In the genomic region with DNA sequence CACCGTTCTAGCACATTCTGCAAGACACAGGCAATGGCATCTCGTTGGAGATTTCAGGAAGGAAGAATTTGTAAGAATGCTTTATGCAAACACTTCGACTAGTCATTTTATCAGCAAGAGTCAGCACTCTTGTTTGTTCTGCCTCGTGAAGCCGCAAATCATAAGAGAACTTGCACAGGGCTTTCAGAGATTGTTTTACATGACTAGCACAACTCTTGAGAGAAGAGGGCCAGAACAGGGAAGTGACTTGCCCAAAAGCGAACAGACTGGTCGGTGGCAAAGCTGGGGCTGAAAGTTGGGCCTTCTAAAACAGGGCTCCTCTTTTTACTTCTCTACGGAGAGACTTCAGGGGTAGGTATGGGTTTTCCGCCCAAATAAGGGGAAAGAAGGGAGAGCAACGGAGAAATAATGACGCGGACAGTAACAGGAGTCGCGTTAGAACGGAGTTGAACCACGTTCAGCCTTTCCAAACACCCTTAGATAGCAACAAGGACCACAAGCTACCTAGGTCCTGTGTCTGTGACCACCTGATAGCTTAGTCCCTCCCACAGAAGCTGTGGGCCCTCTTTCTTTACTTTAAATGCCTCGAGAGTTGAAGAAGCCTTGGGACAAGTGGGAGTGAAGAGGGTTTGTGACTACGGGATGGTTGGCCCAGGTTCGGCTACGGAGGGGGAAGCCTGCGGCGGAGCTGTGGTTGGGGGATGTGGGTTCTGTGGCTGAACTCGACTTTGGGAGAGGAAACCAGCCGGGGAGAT, we compare ENCODE assay signal across 8 mouse cellular contexts. TPM values are rescaled to one million over a fixed set of nuclear protein-coding genes. Genes with fewer than 3 reads are reported as not detected.
A peak's percentile ranks its signal among the peaks of the same experiment; 100 is the strongest.
DNase-seq lines count a peak whose midpoint lies in the region; ATAC-seq and TF ChIP-seq lines count a peak whose summit lies in the region.

No protein-coding gene starts in this region.

- peaks cover 20% of the 10 kb centered on the region for H3K36me3 ChIP-seq in G1E (replicated peaks)
- H3K36me3 ChIP-seq in forebrain, postnatal 0 days (ENCODE audit: insufficient read depth) = peaks cover 20% of the 10 kb centered on the region
- peaks cover 16% of the 10 kb centered on the region for H3K36me3 ChIP-seq in liver, embryonic 13.5 days

- peak overlapping the region; percentile 61 for H3K4me2 ChIP-seq in forebrain, postnatal 0 days (ENCODE audit: low read depth)
- H3K4me2 ChIP-seq in liver, embryonic 13.5 days = peak overlapping the region; percentile 82

- no peaks in the 10 kb centered on the region for H3K9me3 ChIP-seq in G1E (replicated peaks)
- H3K9me3 ChIP-seq in forebrain, postnatal 0 days (ENCODE audit: low read length) = no peaks in the 10 kb centered on the region
- no peaks in the 10 kb centered on the region for H3K9me3 ChIP-seq in liver, embryonic 13.5 days (replicated peaks)

- peaks cover 21% of the 10 kb centered on the region for H3K27me3 ChIP-seq in G1E (ENCODE audit: insufficient read depth, low read length)
- no peaks in the 10 kb centered on the region for H3K27me3 ChIP-seq in forebrain, postnatal 0 days (ENCODE audit: insufficient read depth, low read length)
- peaks cover 21% of the 10 kb centered on the region for H3K27me3 ChIP-seq in liver, embryonic 13.5 days

- peak overlapping the region; percentile 92 for H3K27ac ChIP-seq in forebrain, postnatal 0 days (ENCODE audit: low read depth, low read length)
- peak overlapping the region; percentile 65 for H3K27ac ChIP-seq in liver, embryonic 13.5 days

- ATAC-seq in G1E (ENCODE audit: extremely low read depth, insufficient number of reproducible peaks, low FRiP score, poor library complexity, severe bottlenecking) = no peak
- no peak; the same call in 1 of the 2 replicates for ATAC-seq in forebrain, postnatal 0 days
- ATAC-seq in liver, embryonic 13.5 days (ENCODE audit: low read depth) = peak; percentile 30
- ATAC-seq in monocyte, adult 5-6 weeks (replicated peaks; ENCODE audit: insufficient number of reproducible peaks, low FRiP score, low TSS enrichment, poor library complexity, severe bottlenecking) = peak; percentile 36; the same call in 1 of the 2 replicates

- H3K4me3 ChIP-seq in G1E (ENCODE audit: low read depth, low read length) = peak overlapping the region; percentile 78
- H3K4me3 ChIP-seq in forebrain, postnatal 0 days (ENCODE audit: low read depth, low read length) = peak overlapping the region; percentile 62
- peak overlapping the region; percentile 95 for H3K4me3 ChIP-seq in liver, embryonic 13.5 days (replicated peaks)

- WGBS in forebrain, postnatal 0 days = 12% methylated on average over 24 of the region's 24 CpGs
- 5% methylated on average over 24 of the region's 24 CpGs for WGBS in liver, embryonic 13.5 days (ENCODE audit: insufficient replicate concordance)

- no peak for TF ChIP-seq CTCF in G1E (IDR thresholded peaks at IDR 0.05; ENCODE audit: low read depth, low read length)
- no peak for TF ChIP-seq CTCF in forebrain, postnatal 0 days (IDR thresholded peaks at IDR 0.05; ENCODE audit: low read depth)

- peak overlapping the region; percentile 93; the same call in 1 of the 2 replicates for H3K9ac ChIP-seq in forebrain, postnatal 0 days
- peak overlapping the region; percentile 58 for H3K9ac ChIP-seq in liver, embryonic 13.5 days

- peaks cover 21% of the 10 kb centered on the region for H3K4me1 ChIP-seq in G1E (ENCODE audit: insufficient read depth, low read depth, low read length)
- peaks cover 17% of the 10 kb centered on the region for H3K4me1 ChIP-seq in forebrain, postnatal 0 days (ENCODE audit: insufficient read depth)
- H3K4me1 ChIP-seq in liver, embryonic 13.5 days (replicated peaks) = peaks cover 34% of the 10 kb centered on the region

- DNase-seq in heart, adult 18-20 months = peak; percentile 31 to 36
- no peak for DNase-seq in heart, adult 8-10 months (ENCODE audit: low spot score)
- peak; percentile 9 for DNase-seq in G1E (ENCODE audit: low spot score)
- no peak for DNase-seq in forebrain, postnatal 0 days
- DNase-seq in liver, embryonic 13.5 days = no peak
- no peak for DNase-seq in cerebellum, postnatal 25 days
- no peak for DNase-seq in right cerebral cortex, postnatal 14 days

RNA-seq across cellular contexts. Expression of a gene that starts 0.6 kb away (rescaled TPM):
- 1 to 10 TPM; 4.5 to 5.8 TPM for total RNA-seq in heart, adult 18-20 months (2021)
- 1 to 10 TPM; 4.8 to 7.4 (median 6.3) TPM for total RNA-seq in heart, adult 8-10 months (2022)
- total RNA-seq in G1E (2014; fragmentation: Nextera tagmentation) = 4.7 and 7.9 TPM in 2 replicates
- total RNA-seq in G1E (2017) = 10.4 and 12.0 TPM in 2 replicates
- polyA plus RNA-seq in G1E (2012) = 4.7 and 5.1 TPM in 2 replicates
- total RNA-seq in forebrain, postnatal 0 days (2014; rRNA removed) = 87.6 and 92.1 TPM in 2 replicates
- polyA plus RNA-seq in forebrain, postnatal 0 days (2015; fragmentation: Nextera tagmentation; extraction: Ambion mirVana) = 57.8 and 67.0 TPM in 2 replicates
- 5.4 and 6.0 TPM in 2 replicates for polyA plus RNA-seq in liver, embryonic 13.5 days (2015; fragmentation: Nextera tagmentation; extraction: Ambion mirVana)
- total RNA-seq in monocyte, adult 5-6 weeks (2017) = 12.7 to 16.6 TPM (median 16.3 TPM) in 3 replicates

RNA-seq across cellular contexts. Expression of a gene that starts 11.7 kb away (rescaled TPM):
- total RNA-seq in heart, adult 18-20 months (2021) = 10 to 100 TPM; 41.4 to 42.8 TPM
- total RNA-seq in heart, adult 8-10 months (2022) = 10 to 100 TPM; 33.9 to 41.2 (median 36.1) TPM
- 55.1 and 69.7 TPM in 2 replicates for total RNA-seq in G1E (2014; fragmentation: Nextera tagmentation)
- total RNA-seq in G1E (2017) = 88.4 and 92.4 TPM in 2 replicates
- polyA plus RNA-seq in G1E (2012) = 23.4 and 25.8 TPM in 2 replicates
- 126 and 139 TPM in 2 replicates for total RNA-seq in forebrain, postnatal 0 days (2014; rRNA removed)
- polyA plus RNA-seq in forebrain, postnatal 0 days (2015; fragmentation: Nextera tagmentation; extraction: Ambion mirVana) = 89.3 and 110 TPM in 2 replicates
- polyA plus RNA-seq in liver, embryonic 13.5 days (2015; fragmentation: Nextera tagmentation; extraction: Ambion mirVana) = 35.8 and 44.2 TPM in 2 replicates
- total RNA-seq in monocyte, adult 5-6 weeks (2017) = 139 to 149 TPM (median 144 TPM) in 3 replicates

RNA-seq across cellular contexts. Expression of a gene that starts 32.8 kb away (rescaled TPM):
- 10 to 100 TPM; 21.2 TPM for total RNA-seq in heart, adult 18-20 months (2021)
- total RNA-seq in heart, adult 8-10 months (2022) = 10 to 100 TPM; 17.9 to 21.0 (median 20.1) TPM
- total RNA-seq in G1E (2014; fragmentation: Nextera tagmentation) (27.6 and 29.5 TPM in 2 replicates), G1E (2017) (18.4 and 20.7 TPM in 2 replicates)
- 33.4 and 36.8 TPM in 2 replicates for polyA plus RNA-seq in G1E (2012)
- total RNA-seq in forebrain, postnatal 0 days (2014; rRNA removed) = 9.9 and 20.4 TPM in 2 replicates
- polyA plus RNA-seq in forebrain, postnatal 0 days (2015; fragmentation: Nextera tagmentation; extraction: Ambion mirVana) = 1.9 and 3.2 TPM in 2 replicates
- 2.9 and 3.0 TPM in 2 replicates for polyA plus RNA-seq in liver, embryonic 13.5 days (2015; fragmentation: Nextera tagmentation; extraction: Ambion mirVana)
- total RNA-seq in monocyte, adult 5-6 weeks (2017) = 19.1 to 27.7 TPM (median 20.6 TPM) in 3 replicates

Comparison
In these comparisons a context has a peak if more than half of its experiments do, and no peak if none do; other contexts are left out.
1. DNase-seq: peak in heart, adult 18-20 months (2 of 2) and G1E (single experiment); none in heart, adult 8-10 months (single experiment), forebrain, postnatal 0 days (single experiment), liver, embryonic 13.5 days (single experiment), cerebellum, postnatal 25 days (0 of 2) and right cerebral cortex, postnatal 14 days (single experiment).
2. ATAC-seq: peak in liver, embryonic 13.5 days (single experiment) and monocyte, adult 5-6 weeks (single experiment); none in G1E (single experiment) and forebrain, postnatal 0 days (single experiment).
3. Peak in every context shown above with its lines, with median percentiles within 50 percentile points of each other: H3K4me3 ChIP-seq.